Mouse (Mus musculus): ENCODE results near the gene Dgcr2.

Gene Dgcr2

GRCm38 (mm10) chr16:17911052-17911595, 12.8 kb upstream of the Dgcr2 start, which contains the start of gene Ess2:
Gene Ess2, minus strand, starts transcription at chr16:17911348.
- DNase-seq (ENCODE audit: low read depth): peak; percentile 97

- no peak for DNase-seq (ENCODE audit: low read depth)
These were observed 2.3 kb downstream of the Dgcr2 start for GRCm38 (mm10) chr16:17896091-17896490.

DNA sequence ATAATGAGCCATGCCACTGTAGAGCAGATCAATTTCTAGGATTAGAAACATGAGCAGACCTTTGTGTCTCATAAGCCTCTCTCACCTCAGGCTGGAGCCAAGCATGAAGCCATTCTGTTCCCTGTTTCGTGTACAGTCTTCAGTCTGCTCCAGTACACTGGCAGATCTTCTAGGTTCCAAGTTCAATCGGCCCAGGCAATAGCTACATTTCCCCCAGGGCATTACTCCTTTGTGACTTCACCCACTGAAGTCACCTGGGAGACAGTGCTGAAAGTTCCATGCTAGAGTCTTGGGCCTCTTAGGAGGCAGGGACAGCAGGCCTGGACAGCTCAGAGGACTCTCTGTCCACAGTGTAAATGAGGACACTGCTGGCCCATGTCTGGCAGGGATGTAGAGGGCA, 4.4 kb downstream of the Dgcr2 start, which contains the start of gene Tssk1:
TSS of gene Tssk1 (plus strand) at position 301 of the 400 bp plus-strand sequence.
- DNase-seq (ENCODE audit: low read depth): no peak

- no peak for DNase-seq (ENCODE audit: low read depth)
These were observed 5.8 kb downstream of the Dgcr2 start for GRCm38 (mm10) chr16:17892606-17893005.

GRCm38 (mm10) chr16:17891567-17891959, 6.8 kb downstream of the Dgcr2 start, which contains the start of gene Gm20518:
Gene Gm20518, minus strand, starts transcription at chr16:17891671.
- peak; percentile 98 for DNase-seq (ENCODE audit: low read depth)

GRCm38 (mm10) chr16:17890917-17891566, 7.3 kb downstream of the Dgcr2 start:
- no peak for DNase-seq (ENCODE audit: low read depth)

- DNase-seq (ENCODE audit: low read depth): no peak
These were observed 8.0 kb downstream of the Dgcr2 start for GRCm38 (mm10) chr16:17890342-17890727.

DNA sequence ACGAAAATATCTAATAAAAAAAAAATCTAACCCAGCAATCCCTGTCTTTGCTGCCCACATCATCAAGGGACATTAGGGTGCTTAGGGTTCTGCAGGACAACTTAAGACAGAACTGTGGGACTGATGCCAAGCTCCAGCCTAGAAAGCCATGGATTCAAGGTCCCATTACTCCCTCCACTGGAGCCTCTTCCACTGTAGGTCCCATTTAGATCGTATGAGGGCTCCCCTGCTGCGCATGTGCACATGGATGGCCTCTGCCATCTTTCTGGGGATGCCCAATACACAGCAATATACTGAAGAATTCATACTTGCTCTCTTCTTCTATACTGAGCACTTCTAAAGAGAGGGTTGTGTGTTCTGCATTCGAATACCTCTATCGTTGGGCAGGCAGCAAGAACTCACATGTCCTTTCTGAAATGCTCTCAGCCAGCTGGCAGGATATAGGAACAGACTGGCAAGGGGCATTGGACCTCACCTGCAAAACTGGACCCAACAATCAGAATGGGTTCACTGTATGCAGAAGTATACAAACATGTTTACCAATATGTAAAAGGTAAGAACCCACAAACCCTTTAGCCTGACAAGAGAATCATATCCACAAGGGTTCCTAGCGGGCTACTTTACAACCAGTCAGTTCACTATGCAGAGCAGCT, 8.5 kb downstream of the Dgcr2 start:
- no peak for DNase-seq (ENCODE audit: low read depth)

DNA sequence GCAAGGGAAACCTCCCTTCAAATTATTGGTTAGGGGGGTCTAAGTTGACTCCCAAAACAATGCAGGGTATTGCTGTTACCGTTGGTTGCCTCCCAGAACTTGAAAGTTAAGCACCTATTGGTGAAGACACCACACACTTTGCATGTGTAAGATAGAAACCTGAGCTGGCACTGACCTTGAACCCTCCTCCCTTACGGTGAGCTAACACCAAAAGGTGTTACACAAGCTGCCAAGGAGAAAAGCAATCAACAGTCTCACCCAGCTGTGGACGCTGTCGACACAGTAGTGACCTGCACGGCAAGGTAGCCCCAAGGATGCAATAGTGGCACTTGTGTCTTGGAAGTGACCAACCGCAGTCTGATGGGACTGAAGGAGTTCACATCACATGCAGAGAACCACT, 14.2 kb downstream of the Dgcr2 start:
- DNase-seq (ENCODE audit: low read depth): no peak

- no peak for DNase-seq (ENCODE audit: low read depth)
These were observed 16.2 kb downstream of the Dgcr2 start for GRCm38 (mm10) chr16:17882196-17882595.

- DNase-seq (ENCODE audit: low read depth): no peak
These were observed 18.8 kb downstream of the Dgcr2 start for GRCm38 (mm10) chr16:17879571-17879970.

DNA sequence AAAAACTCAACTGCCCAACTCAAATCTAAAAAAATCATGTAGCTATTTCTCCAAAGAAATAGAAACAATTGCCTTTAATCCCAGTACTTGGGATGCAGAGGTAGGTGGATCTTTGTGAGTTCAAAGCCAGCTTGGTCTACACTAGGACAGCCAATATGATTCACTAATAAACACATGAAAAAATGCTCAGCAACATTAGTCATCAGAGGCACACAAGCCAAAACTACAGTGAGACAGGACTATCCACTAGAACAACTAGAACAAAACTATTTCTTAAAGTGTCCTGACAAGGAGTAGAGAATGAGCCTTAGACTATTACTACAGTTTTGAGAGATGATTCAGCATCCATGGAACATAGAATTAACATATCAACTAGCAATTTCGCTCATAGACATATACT, 22.3 kb downstream of the Dgcr2 start:
- DNase-seq (ENCODE audit: low read depth): no peak

GRCm38 (mm10) chr16:17875174-17875573, 23.2 kb downstream of the Dgcr2 start:
- DNase-seq (ENCODE audit: low read depth): no peak

DNA sequence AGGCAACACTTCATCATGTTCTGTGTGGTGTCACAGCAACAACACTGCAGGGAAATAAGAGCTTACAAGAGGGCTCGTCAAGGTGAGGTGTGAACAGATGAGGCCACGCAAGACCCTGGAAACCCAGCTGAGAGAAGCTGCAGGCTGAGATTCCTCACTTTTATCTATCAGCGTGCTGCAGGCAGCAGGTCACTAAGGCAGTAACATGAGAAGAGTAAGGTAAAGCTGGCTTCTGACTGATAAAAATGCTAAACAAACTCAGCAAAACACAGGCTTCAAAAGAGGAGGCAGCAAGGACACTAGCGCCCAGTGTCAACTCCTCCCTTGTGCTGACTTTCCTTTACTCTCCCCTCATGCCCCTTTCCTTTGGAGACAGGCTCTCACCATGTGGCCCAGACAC, 25.4 kb downstream of the Dgcr2 start:
- no peak for DNase-seq (ENCODE audit: low read depth)

- DNase-seq (ENCODE audit: low read depth): peak; percentile 20
These were observed 27.1 kb downstream of the Dgcr2 start for GRCm38 (mm10) chr16:17871248-17871647.

DNA sequence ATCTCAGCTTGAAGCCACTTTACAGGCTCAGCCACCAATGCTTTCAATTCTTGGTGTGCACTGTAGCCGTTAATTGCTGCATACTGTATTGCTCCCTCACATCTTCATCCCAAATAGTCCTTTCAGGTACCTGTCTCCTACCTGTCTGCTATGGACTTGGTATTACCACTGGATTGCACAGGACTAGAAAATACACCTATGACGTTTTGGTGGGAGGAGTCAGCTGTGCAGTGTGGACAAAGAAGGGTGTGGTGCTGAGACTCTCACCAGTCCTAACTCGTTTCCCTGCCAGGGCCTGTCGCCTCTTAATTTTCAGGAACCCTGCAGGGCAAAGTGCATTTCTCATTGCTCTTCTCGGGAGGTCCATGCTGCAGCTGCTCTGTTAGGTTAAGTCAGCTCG, 32.6 kb downstream of the Dgcr2 start:
- DNase-seq (ENCODE audit: low read depth): no peak

DNA sequence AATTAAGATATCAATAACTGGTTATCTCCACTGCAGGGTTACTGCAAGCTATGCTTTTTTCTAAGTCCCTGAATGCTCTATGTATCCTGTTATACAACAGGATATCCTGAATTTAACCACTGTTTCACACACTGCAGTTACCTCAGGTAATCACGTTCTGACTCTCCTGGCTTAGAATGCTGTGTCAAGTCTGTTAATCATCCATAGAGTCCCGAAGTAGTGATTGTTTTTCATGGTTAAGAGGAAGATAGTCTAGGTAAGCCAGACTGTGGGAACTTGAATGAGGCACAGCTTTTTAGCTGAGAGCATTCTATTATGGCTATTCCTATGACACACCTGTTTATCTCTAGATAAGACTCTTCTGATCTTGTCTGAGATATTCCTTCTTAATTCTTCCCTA, 33.1 kb downstream of the Dgcr2 start:
- DNase-seq (ENCODE audit: low read depth): no peak

- no peak for DNase-seq (ENCODE audit: low read depth)
These were observed 39.8 kb downstream of the Dgcr2 start for GRCm38 (mm10) chr16:17858592-17858991.

DNA sequence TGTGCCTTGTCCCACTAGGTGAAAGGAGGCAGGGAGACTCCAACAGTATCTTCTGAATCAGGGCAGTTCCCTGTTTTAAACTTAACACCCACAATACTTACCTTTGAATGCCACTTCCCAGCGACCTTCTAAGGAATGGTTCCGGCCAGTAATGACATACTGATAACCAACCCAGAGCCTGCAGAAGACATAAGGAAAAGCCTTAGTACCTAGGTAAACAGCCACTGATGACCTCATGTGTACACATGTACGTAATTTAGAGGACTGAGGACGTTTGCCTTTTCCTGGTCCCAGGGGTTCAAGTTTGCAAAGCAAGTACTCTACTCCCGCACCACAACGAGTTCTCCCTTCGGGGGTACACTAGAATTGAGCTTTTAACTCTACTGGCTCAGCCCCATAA, 41.2 kb downstream of the Dgcr2 start:
- DNase-seq (ENCODE audit: low read depth): no peak

DNA sequence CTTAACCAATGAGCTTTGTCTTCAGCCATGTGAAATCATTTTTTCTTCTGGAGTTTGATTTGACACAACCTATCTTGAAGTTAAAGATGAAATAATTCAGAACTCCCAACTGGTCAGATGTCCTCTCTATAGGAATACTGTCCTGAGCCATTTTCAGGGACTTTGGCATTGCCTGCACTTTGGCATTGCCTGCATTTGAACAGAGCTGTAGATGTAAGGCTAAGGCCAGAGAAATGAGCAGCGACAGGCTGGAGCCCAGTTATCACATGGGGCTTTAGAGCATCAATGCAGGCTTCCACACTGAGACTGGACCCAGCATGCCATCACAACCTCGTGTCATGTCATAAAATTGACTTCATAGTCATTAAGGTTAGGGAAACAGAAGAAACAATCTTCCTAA, 45.1 kb downstream of the Dgcr2 start:
- no peak for DNase-seq (ENCODE audit: low read depth)

DNA sequence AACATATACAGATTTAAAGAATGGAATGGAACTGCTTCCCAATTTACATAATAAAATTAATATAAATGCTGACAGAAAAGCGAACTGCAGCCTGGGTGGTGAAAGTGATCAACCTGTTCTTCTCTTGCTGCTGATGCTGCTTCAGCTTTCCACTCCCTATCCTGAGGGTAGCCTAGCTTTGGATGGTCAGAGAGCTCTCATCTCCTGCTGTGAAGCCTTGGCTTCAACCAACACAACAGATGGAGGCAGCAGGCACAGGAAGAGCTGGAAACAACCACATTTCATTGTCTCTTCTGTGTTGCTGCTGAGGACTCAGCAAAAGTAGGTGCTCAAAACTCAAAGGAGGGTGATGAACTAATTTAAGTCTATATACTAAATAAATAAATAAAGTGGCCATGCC, 46.5 kb downstream of the Dgcr2 start:
- no peak for DNase-seq (ENCODE audit: low read depth)

GRCm38 (mm10) chr16:17851331-17851730, 47.0 kb downstream of the Dgcr2 start:
- no peak for DNase-seq (ENCODE audit: low read depth)

DNA sequence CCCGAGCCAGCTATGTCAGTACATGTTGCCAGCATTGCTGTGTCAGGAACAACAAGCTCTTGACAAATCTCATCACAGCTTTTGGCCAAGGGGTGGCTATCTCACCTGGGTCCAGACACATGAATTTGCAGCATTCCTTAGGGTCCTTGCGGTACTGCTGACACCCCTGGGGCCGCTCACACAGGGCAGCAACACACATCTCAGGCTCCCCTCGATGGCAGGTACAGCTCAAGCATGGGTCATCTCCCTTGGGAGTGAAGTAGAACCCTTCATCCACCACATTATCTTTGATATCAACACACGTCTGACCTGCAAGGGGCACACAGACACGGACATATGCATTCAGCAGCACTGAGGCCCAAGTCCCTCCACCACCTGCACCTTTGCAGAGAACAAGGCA, 48.9 kb downstream of the Dgcr2 start:
- DNase-seq (ENCODE audit: low read depth): no peak

- DNase-seq (ENCODE audit: low read depth): peak; percentile 45
These were observed 49.4 kb downstream of the Dgcr2 start for GRCm38 (mm10) chr16:17848928-17849327.

All from c-Kit-positive CD71-negative TER-119-negative erythroid progenitor cells, embryonic 14.5 days (primary cell).